Mouse (Mus musculus): Measurements from ENCODE around the gene Sspo.
"Not testable (repeated sequence)": the region's sequence is repeated elsewhere in the genome, so short reads cannot be mapped to it uniquely, and the experiment has no call there.

Gene Sspo

DNA sequence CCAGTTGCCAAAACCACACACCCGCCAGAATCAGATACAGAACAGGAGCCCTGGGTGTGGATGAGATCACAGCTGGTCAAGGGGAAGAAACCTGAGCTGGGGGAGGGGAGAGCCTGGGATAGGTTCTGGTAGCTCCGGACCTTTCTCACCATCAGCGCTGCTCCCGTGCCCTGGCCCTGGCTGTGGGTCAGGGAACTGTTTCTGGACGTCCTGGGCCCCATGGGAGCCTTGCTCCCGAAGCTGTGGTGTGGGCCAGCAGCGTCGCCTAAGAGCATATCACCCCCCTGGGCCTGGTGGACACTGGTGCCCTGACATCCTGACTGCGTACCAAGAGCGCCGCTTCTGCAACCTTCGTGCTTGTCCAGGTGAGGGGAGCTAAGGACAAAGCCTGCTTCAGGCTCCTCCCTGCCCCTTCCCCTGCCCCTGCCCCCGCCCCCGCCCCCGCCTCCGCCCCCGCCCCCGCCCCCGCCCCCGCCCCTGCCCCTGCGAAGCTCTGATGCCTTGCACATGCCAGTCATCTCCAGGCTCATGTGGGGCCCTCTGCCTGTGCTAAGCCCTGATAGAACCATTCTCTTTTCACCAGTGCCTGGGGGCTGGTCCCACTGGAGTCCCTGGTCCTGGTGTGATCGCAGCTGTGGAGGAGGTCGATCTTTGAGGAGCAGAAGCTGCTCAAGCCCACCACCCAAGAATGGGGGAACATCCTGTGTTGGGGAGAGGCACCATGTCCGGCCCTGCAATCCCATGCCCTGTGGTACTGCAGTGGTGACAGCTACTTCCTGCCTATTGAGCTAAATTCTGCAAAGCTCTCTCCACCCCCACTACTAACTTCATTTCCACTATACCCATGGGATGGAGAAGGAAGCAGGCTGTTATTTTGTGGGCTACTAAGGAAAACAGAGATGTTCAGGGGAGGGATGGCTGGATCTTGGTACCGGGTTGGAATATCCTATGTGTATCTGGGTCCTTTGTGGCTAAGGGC lies 40.0 kb downstream of the Sspo start:
- DNase-seq (ENCODE audit: low read depth, low spot score), result no peak

- no peak for DNase-seq (ENCODE audit: low read depth, low spot score)
Measured at GRCm38 (mm10) chr6:48489741-48490140, 41.7 kb downstream of the Sspo start.

DNA sequence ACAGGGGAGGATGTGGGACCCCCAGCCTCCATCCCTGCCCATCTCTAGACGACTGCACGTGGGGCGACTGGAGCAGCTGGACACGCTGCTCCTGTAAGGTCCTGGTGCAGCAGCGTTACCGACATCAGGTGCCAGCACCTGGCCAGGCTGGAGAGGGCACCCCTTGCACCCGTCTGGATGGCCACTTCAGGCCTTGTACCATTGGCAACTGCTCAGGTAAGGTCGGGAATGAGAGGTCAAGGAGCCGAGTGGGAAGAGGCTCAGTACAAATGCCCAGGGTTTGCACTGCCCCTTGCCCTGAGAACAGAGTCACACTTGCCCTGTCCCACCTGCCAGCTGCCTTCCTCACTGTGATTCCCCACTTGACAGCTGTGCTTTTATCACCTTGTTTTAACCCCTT lies 43.3 kb downstream of the Sspo start:
- DNase-seq (ENCODE audit: low read depth, low spot score), result no peak

DNA sequence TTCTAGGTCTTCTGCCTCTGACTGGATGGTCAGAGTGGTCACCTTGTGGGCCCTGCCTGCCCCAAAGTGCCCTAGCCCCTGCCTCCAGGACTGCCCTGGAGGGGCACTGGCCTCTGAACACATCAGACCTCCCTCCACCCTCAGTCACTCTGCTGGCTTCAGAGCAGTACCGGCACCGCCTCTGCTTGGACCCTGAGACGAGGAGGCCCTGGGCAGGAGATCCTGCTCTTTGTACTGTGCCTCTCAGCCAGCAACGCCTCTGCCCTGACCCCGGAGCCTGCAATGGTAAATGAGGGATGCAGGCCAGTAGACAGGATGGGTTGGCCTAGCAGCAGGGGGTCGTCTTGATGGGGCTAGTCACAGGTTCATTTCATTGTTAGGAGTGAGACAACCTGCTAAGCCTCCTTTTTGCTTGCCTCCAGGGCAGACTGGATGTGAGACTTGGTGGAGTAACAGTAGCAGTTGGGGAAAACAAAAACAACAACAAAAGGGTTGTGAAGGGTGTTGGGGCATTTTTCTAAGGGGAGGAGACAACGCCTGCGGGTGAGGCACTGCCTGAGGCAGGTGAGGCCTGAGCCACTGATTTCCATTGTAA lies 45.2 kb downstream of the Sspo start:
- DNase-seq (ENCODE audit: low read depth, low spot score), result no peak

DNA sequence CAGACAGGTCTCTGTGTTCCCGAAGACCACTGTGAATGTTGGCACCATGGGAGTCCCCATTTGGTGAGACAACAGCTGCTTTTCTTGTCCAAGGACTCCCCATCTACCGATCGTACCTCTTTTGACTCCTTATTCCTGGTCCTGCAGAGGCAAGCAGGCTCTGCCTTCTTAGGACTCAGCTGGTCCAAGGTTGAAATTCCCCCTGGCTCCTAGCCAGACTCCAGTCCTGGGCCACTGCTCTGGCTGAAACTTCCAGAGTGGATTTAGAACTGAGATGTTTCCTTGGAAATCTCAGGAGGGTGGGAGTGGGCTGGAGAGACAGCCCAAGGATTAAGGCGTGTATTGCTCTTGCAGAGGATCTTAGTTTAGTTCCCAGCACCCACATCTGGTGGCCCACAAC lies 49.5 kb downstream of the Sspo start:
- no peak for DNase-seq (ENCODE audit: low read depth, low spot score)

DNA sequence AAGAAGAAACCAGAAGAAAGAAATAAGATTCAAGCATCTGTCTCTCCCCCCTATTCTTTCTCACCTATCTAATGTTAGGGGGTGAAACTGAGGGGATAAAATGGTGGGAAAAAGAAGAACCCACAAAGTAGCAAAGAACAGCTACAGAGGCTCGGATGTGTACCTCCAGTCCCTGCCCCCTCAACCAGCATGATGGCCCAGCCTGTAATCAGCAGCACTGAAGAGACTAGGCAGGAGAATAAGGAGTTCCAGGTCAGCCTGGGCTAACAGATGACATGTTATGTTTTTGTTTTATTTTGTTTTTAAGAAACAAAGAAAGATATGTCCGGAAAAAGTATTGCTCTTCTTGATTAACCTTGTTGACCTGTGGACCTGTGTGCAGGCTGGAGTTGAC lies 55.8 kb downstream of the Sspo start:
- DNase-seq (ENCODE audit: low read depth, low spot score), result no peak

GRCm38 (mm10) chr6:48504241-48504854 lies 56.3 kb downstream of the Sspo start:
- DNase-seq (ENCODE audit: low read depth, low spot score), result peak; percentile 76

DNA sequence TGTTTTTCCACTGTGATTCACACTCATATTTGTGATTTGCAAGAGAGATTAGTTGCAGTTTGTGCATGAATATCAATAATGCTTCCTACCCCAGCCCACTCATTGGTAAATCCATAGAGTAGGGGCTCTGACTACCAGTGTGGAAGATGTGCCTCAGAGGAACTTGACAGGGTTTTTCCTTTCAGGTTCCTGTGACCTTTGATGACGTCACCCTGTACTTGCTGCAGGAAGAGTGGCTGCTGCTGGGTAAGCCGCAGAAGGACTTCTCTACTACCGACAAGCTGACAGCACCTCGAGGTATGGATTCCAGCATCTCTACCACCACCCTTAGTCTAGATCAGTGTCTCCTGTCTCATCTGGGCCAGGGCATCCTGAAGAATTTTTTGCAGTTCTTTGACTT lies 60.1 kb downstream of the Sspo start:
- DNase-seq (ENCODE audit: low read depth, low spot score), result no peak

- DNase-seq (ENCODE audit: low read depth, low spot score), result no peak
Measured at GRCm38 (mm10) chr6:48510426-48510825, 62.4 kb downstream of the Sspo start.

DNA sequence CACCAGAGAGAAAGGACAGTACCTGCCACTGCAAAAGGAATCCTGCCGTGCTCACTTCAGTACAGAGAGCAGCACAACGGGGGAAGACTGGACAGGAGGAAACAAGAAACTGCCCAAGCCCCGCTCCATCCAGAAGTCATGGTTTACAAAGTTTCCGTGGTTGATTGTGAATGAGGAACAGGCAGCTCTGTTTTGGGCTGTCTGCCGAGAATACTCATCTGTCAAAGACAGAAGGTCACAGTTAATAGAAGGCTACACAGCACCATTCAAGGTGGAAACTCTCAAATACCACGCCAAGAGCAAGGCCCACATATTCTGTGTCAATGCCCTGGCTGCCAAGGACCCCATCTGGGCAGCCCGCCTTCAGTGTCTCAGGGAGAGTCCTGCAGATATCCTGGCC lies 63.8 kb downstream of the Sspo start:
- no peak for DNase-seq (ENCODE audit: low read depth, low spot score)

DNA sequence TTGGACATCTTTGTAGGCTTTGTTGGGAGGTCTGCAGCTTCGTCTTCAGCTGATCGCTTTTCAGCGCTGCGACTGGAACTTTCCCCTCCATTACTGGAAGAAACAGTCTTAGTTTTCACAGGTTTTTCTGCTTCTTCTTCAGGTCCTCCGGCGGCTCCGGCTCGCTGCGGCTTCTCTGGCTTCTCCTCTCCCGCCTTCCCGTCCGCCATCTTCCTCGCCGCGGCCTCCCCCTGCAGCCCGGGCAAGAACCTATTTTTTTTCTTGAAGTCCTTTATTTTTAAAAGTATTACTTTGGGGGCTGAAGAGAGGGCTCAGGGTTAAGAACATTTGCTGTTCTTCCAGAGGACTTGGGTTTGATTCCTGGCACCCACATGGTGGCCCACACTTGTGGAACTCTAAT lies 76.9 kb downstream of the Sspo start:
- not testable (repeated sequence) for DNase-seq (ENCODE audit: low read depth, low spot score)

DNA sequence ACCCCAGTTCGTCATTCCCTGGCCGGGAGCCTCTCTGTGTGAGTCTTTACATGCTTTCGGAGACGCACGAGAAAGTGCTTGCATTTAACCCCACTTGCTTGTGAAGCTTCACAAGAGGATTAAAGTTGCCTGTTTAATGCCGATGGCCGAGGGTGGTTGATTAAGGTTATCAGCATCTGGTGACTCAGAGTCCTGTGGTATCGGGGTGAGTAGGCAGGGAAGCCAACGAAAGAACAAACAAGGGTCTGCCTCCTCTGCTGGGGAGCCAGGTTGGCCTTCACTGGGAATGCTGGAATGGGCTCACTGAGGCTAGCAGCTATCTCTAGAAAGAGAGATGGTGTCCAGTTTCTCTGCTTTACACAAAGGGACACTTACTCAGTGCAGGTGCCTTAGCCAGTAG lies 79.9 kb downstream of the Sspo start:
- DNase-seq (ENCODE audit: low read depth, low spot score), result no peak

GRCm38 (mm10) chr6:48529261-48529660 lies 81.2 kb downstream of the Sspo start:
- no peak for DNase-seq (ENCODE audit: low read depth, low spot score)

DNA sequence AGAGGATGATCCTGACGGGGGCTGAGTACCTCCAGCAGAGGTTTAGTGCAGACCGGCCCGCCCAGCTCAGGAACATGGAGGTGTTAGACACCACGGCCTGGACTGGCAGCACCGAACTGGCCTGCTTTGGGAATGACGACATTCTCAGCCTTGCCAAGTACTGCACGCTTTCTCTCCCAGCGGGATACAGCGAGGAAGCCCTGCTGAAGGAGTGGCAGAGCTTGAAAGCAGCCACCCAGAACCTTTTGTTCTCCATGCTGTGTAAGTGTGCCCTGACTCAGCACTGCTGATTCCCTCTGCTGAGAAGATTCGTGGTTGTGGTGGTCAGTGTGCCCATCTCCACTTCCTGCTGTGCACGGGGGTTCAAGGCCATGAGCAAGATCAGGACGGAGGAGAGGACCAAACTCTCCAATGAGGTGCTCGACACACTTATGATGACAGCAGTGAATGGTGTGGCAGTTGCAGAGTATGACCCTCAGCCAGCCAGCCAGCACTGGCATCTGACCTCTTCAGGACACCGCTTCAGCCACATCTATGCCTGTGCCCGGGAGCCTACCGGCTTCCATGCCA lies 81.9 kb downstream of the Sspo start:
- no peak for DNase-seq (ENCODE audit: low read depth, low spot score)

GRCm38 (mm10) chr6:48530862-48531261 lies 82.8 kb downstream of the Sspo start:
- no peak for DNase-seq (ENCODE audit: low read depth, low spot score)

DNA sequence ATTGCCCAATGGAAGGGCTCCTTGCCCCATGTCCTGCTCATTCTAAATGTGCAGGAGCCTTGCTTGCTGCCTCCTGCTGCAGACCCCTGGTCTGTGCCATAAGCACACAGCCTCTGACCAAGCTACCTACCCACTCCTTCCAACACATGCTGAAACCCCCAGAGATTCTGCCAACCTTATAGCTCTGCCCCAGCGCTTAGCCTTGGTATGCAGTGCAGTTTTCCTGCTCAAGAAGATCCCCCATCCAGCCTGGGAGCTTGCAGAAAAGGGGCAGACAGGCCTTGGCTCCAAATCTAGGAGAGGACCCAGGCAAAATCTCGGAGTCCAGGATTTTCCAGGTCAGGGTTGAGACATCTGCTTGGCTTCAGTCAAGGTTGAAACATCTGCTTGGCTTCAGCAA lies 85.4 kb downstream of the Sspo start:
- DNase-seq (ENCODE audit: low read depth, low spot score), result no peak

DNA sequence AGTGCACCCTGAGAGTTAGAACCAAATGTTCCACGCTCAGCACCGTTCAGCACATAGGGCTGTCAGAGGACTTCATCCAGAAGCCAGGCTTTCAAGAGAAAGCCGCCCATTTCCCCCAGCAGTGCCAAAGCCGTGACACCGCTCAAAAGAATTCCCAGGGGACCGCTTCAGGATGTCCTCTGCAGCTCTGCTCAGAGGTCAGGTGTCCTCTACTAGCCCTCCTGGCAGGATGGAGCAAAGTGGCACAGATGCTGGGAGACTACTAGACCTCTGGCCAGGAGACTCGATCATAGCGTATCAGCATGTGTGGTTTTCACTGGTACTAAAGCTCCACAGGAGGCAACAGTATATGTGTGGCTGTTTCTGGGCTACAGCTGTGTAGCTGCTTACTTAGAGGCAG lies 86.9 kb downstream of the Sspo start:
- no peak for DNase-seq (ENCODE audit: low read depth, low spot score)

GRCm38 (mm10) chr6:48536091-48536490 lies 88.1 kb downstream of the Sspo start:
- DNase-seq (ENCODE audit: low read depth, low spot score), result no peak

DNA sequence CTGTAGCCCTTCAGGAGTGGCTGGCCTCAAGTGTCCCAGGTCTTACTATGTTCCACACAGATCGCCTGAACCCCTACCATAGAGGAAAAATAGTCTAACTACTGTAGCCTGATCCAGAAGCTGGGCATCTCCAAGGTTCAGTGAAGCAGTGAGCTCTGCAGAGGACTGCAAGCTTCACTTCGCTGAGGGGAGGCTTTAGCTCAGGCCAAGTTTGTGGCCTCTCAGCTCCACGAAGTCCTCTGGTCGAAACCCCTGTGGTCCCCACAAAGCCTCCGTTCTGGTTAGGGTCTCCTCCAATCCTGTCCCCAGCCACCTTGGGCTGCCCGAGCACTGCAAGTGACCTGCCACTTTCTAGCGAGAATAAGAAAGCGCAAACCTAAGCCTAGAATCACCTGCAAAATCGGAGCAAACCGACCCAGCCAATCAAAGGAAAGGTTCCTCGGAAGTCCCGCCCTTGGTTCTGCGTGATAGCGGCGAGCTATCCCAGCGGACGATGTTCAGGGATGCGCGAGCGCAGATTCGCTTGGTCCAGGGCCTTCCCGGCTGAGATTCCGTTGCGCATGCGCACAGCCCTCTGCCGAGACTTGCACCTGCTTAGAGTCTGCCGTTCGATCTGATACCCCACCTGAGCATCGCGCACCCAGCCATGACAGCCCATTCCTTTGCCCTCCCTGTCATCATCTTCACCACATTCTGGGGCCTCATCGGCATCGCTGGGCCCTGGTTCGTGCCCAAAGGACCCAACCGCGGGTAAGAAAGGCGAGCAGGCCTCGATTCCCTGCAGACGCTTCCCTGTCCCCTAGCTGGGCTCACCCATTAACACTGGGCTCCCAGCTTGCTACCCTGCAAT lies 89.3 kb downstream of the Sspo start, which contains the start of gene Atp6v0e2:
Atp6v0e2 (plus strand) TSS at position 511 of the 850 bp plus-strand sequence.
- peak; percentile 92 for DNase-seq (ENCODE audit: low read depth, low spot score)

DNA sequence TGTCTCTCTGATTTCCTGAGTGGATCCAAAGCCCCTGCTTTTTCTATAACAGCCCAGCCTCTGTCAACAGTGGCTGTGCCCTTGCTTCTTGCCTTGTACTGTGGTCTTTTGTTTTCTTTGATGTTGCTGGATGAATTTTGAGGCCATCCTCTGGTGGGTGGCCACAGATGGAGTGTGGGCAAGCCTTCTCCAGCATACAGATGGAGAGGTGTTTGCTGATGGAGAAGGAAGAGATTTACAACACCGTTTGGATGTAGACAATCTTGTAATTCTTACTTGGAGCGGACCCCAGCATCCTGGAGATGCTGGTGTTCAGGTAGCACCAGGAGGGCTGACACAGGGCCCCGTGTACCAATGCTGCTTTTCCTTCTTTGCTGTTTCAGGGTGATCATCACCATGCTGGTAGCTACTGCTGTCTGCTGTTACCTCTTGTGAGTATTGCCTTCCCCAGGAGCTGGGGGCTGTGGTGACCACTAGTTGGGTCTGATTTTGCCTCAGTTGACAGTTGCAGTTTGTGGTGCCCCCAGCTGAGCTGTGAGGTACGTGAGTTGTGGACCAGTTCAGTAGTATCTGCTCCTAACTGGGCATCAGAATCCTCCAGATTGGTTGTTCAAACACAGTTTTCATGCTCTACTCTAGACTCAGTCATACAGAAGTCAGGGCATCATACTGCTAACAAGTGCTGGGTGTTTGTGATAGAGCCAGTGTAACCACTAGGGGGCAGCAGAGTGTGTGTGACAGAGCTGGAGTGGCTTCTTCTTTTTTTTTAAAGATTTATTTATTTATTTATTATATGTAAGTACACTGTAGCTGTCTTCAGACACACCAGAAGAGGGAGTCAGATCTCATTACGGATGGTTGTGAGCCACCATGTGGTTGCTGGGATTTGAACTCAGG lies 91.1 kb downstream of the Sspo start:
- DNase-seq (ENCODE audit: low read depth, low spot score), result peak; percentile 67
